Mouse (Mus musculus): ENCODE data around the gene Gm10801.
"Not testable (repeated sequence)": the region's sequence is repeated elsewhere in the genome, so short reads cannot be mapped to it uniquely, and the experiment has no call there.

The Gm10801 gene

GRCm38 (mm10) chr2:98661937-98662336 is at the start of gene Gm10801:
TSS of gene Gm10801 (plus strand) at chr2:98662237.
- not testable (repeated sequence) for DNase-seq (ENCODE audit: low spot score)

GRCm38 (mm10) chr2:98667201-98667600 is 5.2 kb downstream of the Gm10801 start, which contains the start of gene Gm10800:
TSS of gene Gm10800 (minus strand) at chr2:98667301.
- DNase-seq (ENCODE audit: low spot score): not testable (repeated sequence)

GRCm38 (mm10) chr2:98697533-98697932 is 35.5 kb downstream of the Gm10801 start:
- DNase-seq (ENCODE audit: low spot score): no peak
